Mouse (Mus musculus): ENCODE results near the gene Mdh1. TPM values are rescaled to one million over a fixed set of nuclear protein-coding genes. Genes with fewer than 3 reads are reported as not detected.
"Not testable (repeated sequence)": the region's sequence is repeated elsewhere in the genome, so short reads cannot be mapped to it uniquely, and the experiment has no call there.

Gene Mdh1
- polyA plus RNA-seq, 1 experiment from 2014 or later = 739 TPM

GRCm38 (mm10) chr11:21545951-21546350, 26.2 kb downstream of the Mdh1 start:
- in situ Hi-C loops (cut with MboI; ENCODE audit: low pct_unique_long_range_greater_than_20kb) = no loop called here
- ChIA-PET POLR2A (no interaction called here), CTCF (no interaction called here)

GRCm38 (mm10) chr11:21545021-21545420, 27.1 kb downstream of the Mdh1 start:
- no peak for ATAC-seq
- ChIA-PET CTCF (no interaction called here), POLR2A (no interaction called here)
- no peaks in the 10 kb centered on the region for H3K27me3 ChIP-seq
- in situ Hi-C loops (cut with MboI; ENCODE audit: low pct_unique_long_range_greater_than_20kb) = no loop called here
- no peak for DNase-seq (ENCODE audit: low read depth, low spot score)
- no peak for TF ChIP-seq CTCF (IDR thresholded peaks at IDR 0.05)

More at GRCm38 (mm10) chr11:21545951-21546350, 26.2 kb downstream of the Mdh1 start:
- DNase-seq (ENCODE audit: low read depth, low spot score) (no peak), ATAC-seq (no peak)
- no peaks in the 10 kb centered on the region for H3K27me3 ChIP-seq
- TF ChIP-seq CTCF (IDR thresholded peaks at IDR 0.05) = no peak

- H3K27me3 ChIP-seq = no peaks in the 10 kb centered on the region
- in situ Hi-C loops (cut with MboI; ENCODE audit: low pct_unique_long_range_greater_than_20kb) = no loop called here
- ChIA-PET POLR2A (no interaction called here), CTCF (no interaction called here)
- TF ChIP-seq CTCF (IDR thresholded peaks at IDR 0.05) = no peak
- DNase-seq (ENCODE audit: low read depth, low spot score) = no peak
- ATAC-seq = no peak
These were observed 29.4 kb downstream of the Mdh1 start for GRCm38 (mm10) chr11:21542731-21543130.

GRCm38 (mm10) chr11:21540622-21541021, 31.5 kb downstream of the Mdh1 start:
- no peak for TF ChIP-seq CTCF (IDR thresholded peaks at IDR 0.05)
- H3K27me3 ChIP-seq = no peaks in the 10 kb centered on the region
- CTCF ChIA-PET = no interaction called here
- in situ Hi-C loops (cut with MboI; ENCODE audit: low pct_unique_long_range_greater_than_20kb) = no loop called here
- POLR2A ChIA-PET = no interaction called here
- ATAC-seq (no peak), DNase-seq (ENCODE audit: low read depth, low spot score) (no peak)

- DNase-seq (ENCODE audit: low read depth, low spot score) (no peak), ATAC-seq (no peak)
- in situ Hi-C loops (cut with MboI; ENCODE audit: low pct_unique_long_range_greater_than_20kb) = no loop called here
- no peaks in the 10 kb centered on the region for H3K27me3 ChIP-seq
- TF ChIP-seq CTCF (IDR thresholded peaks at IDR 0.05) = no peak
- CTCF ChIA-PET = interaction anchor here (0.6 kb wide), 1 partner anchor 10 kb away, joined by 3 read pairs; no protein-coding TSS in a partner anchor
- POLR2A ChIA-PET = no interaction called here
These were observed 32.1 kb downstream of the Mdh1 start for GRCm38 (mm10) chr11:21540072-21540471.

- ATAC-seq; POLR2A ChIA-PET; CTCF ChIA-PET; in situ Hi-C loops (cut with MboI; ENCODE audit: low pct_unique_long_range_greater_than_20kb); DNase-seq (ENCODE audit: low read depth, low spot score): not testable (repeated sequence)
- H3K27me3 ChIP-seq = peaks cover 16% of the 10 kb centered on the region
These were observed 41.3 kb downstream of the Mdh1 start for GRCm38 (mm10) chr11:21530856-21531255.

GRCm38 (mm10) chr11:21528676-21529394, 43.3 kb downstream of the Mdh1 start:
- DNase-seq (ENCODE audit: low read depth, low spot score) (no peak), ATAC-seq (no peak)
- TF ChIP-seq CTCF (IDR thresholded peaks at IDR 0.05) = no peak
- POLR2A ChIA-PET = no interaction called here
- in situ Hi-C loops (cut with MboI; ENCODE audit: low pct_unique_long_range_greater_than_20kb) = no loop called here
- CTCF ChIA-PET = no interaction called here
- peaks cover 13% of the 10 kb centered on the region for H3K27me3 ChIP-seq

- ChIA-PET CTCF (no interaction called here), POLR2A (interaction anchor here (0.6 kb wide), 1 partner anchor 487 kb away, joined by 3 read pairs; no protein-coding TSS in a partner anchor)
- TF ChIP-seq CTCF (IDR thresholded peaks at IDR 0.05) = no peak
- DNase-seq (ENCODE audit: low read depth, low spot score) (no peak), ATAC-seq (no peak)
- in situ Hi-C loops (cut with MboI; ENCODE audit: low pct_unique_long_range_greater_than_20kb) = no loop called here
- peaks cover 5% of the 10 kb centered on the region for H3K27me3 ChIP-seq
These were observed 54.4 kb downstream of the Mdh1 start for GRCm38 (mm10) chr11:21517726-21518125.

GRCm38 (mm10) chr11:21516396-21516795, 55.8 kb downstream of the Mdh1 start:
- H3K27me3 ChIP-seq; CTCF ChIA-PET; ATAC-seq; POLR2A ChIA-PET; in situ Hi-C loops (cut with MboI; ENCODE audit: low pct_unique_long_range_greater_than_20kb); DNase-seq (ENCODE audit: low read depth, low spot score): not testable (repeated sequence)

- in situ Hi-C loops (cut with MboI; ENCODE audit: low pct_unique_long_range_greater_than_20kb); ATAC-seq; POLR2A ChIA-PET; DNase-seq (ENCODE audit: low read depth, low spot score); H3K27me3 ChIP-seq; CTCF ChIA-PET: not testable (repeated sequence)
These were observed 61.6 kb downstream of the Mdh1 start for GRCm38 (mm10) chr11:21510577-21510976.

- ATAC-seq; in situ Hi-C loops (cut with MboI; ENCODE audit: low pct_unique_long_range_greater_than_20kb); H3K27me3 ChIP-seq; DNase-seq (ENCODE audit: low read depth, low spot score); CTCF ChIA-PET; POLR2A ChIA-PET: not testable (repeated sequence)
These were observed 63.5 kb downstream of the Mdh1 start for GRCm38 (mm10) chr11:21508713-21509112.

- H3K27me3 ChIP-seq; DNase-seq (ENCODE audit: low read depth, low spot score); ATAC-seq; in situ Hi-C loops (cut with MboI; ENCODE audit: low pct_unique_long_range_greater_than_20kb); POLR2A ChIA-PET; CTCF ChIA-PET: not testable (repeated sequence)
These were observed 65.1 kb downstream of the Mdh1 start for GRCm38 (mm10) chr11:21507073-21507472.

Other genes starting within 250 kb of the Mdh1 start
- gene Ugp2, start 201.2 kb downstream of the Mdh1 start, polyA plus RNA-seq (2021) = 85.2 TPM
- 19.3 TPM for gene Wdpcp, start 132 bp downstream of the Mdh1 start, polyA plus RNA-seq (2021)